Comparison of ENCODE assay signal across 32 mouse cellular contexts in genomic region chr3:133585010-133585409, GRCm38 (mm10). TPM values are rescaled to one million over a fixed set of nuclear protein-coding genes. Genes with fewer than 3 reads are reported as not detected.
DNase-seq lines count a peak whose midpoint lies in the region; ATAC-seq and TF ChIP-seq lines count a peak whose summit lies in the region.
"Had no signal": no experiment of that assay in that cellular context is flagged by ENCODE, and none has a peak within 500 bp of the region (broad histone marks: within the 10 kb centered on the region; RNA-seq: fewer than 3 reads in every experiment).

No protein-coding gene starts in this region.

- no peak overlapping the region for H3K9ac ChIP-seq in midbrain, embryonic 15.5 days
- H3K9ac ChIP-seq: embryonic facial prominence, embryonic 15.5 days; forebrain, embryonic 13.5 days; hindbrain, embryonic 15.5 days; kidney, embryonic 15.5 days; limb, embryonic 12.5 days; midbrain, embryonic 13.5 days; neural tube, embryonic 15.5 days had no signal

- intact Hi-C loops in heart, postnatal 10 days (cut with DNase I): no loop called here

- no peak overlapping the region for H3K4me3 ChIP-seq in G1E (ENCODE audit: low read depth, low read length)
- no peak overlapping the region for H3K4me3 ChIP-seq in midbrain, embryonic 15.5 days
- H3K4me3 ChIP-seq in limb, embryonic 10.5 days: no peak overlapping the region
- H3K4me3 ChIP-seq: embryonic facial prominence, embryonic 10.5 days; embryonic facial prominence, embryonic 15.5 days; forebrain, embryonic 13.5 days; hindbrain, embryonic 15.5 days; kidney, embryonic 15.5 days; limb, embryonic 12.5 days; midbrain, embryonic 13.5 days; neural tube, embryonic 15.5 days had no signal

- H3K27me3 ChIP-seq in G1E (ENCODE audit: insufficient read depth, low read length): no peaks in the 10 kb centered on the region; the same call in 1 of the 2 replicates
- no peaks in the 10 kb centered on the region for H3K27me3 ChIP-seq in midbrain, embryonic 15.5 days (replicated peaks)
- H3K27me3 ChIP-seq in limb, embryonic 10.5 days (ENCODE audit: low read depth, poor library complexity, severe bottlenecking): no peaks in the 10 kb centered on the region
- H3K27me3 ChIP-seq: embryonic facial prominence, embryonic 15.5 days; forebrain, embryonic 13.5 days; hindbrain, embryonic 15.5 days; kidney, embryonic 15.5 days; limb, embryonic 12.5 days; midbrain, embryonic 13.5 days; neural tube, embryonic 15.5 days had no signal

- no peaks in the 10 kb centered on the region for H3K9me3 ChIP-seq in G1E (replicated peaks)
- H3K9me3 ChIP-seq in midbrain, embryonic 15.5 days: no peaks in the 10 kb centered on the region
- H3K9me3 ChIP-seq in limb, embryonic 10.5 days (replicated peaks): no peaks in the 10 kb centered on the region
- H3K9me3 ChIP-seq: embryonic facial prominence, embryonic 10.5 days; embryonic facial prominence, embryonic 15.5 days; forebrain, embryonic 13.5 days; hindbrain, embryonic 15.5 days; kidney, embryonic 15.5 days; limb, embryonic 12.5 days; midbrain, embryonic 13.5 days; neural tube, embryonic 15.5 days had no signal

- no peak overlapping the region for H3K4me2 ChIP-seq in midbrain, embryonic 15.5 days
- H3K4me2 ChIP-seq: embryonic facial prominence, embryonic 15.5 days; forebrain, embryonic 13.5 days; heart, embryonic 11.5 days; hindbrain, embryonic 15.5 days; kidney, embryonic 15.5 days; limb, embryonic 12.5 days; liver, embryonic 11.5 days; midbrain, embryonic 13.5 days; neural tube, embryonic 15.5 days had no signal

- no peak overlapping the region for H3K27ac ChIP-seq in midbrain, embryonic 15.5 days
- H3K27ac ChIP-seq in limb, embryonic 10.5 days: no peak overlapping the region
- H3K27ac ChIP-seq: embryonic facial prominence, embryonic 10.5 days; embryonic facial prominence, embryonic 15.5 days; forebrain, embryonic 13.5 days; hindbrain, embryonic 15.5 days; kidney, embryonic 15.5 days; limb, embryonic 12.5 days; midbrain, embryonic 13.5 days; neural tube, embryonic 15.5 days; stomach, postnatal 0 days had no signal

- no peaks in the 10 kb centered on the region for H3K36me3 ChIP-seq in G1E (replicated peaks)
- no peaks in the 10 kb centered on the region for H3K36me3 ChIP-seq in midbrain, embryonic 15.5 days (replicated peaks)
- H3K36me3 ChIP-seq in limb, embryonic 10.5 days: no peaks in the 10 kb centered on the region
- H3K36me3 ChIP-seq: embryonic facial prominence, embryonic 10.5 days; embryonic facial prominence, embryonic 15.5 days; hindbrain, embryonic 15.5 days; kidney, embryonic 15.5 days; limb, embryonic 12.5 days; midbrain, embryonic 13.5 days; neural tube, embryonic 15.5 days had no signal

- ATAC-seq in G1E (ENCODE audit: extremely low read depth, insufficient number of reproducible peaks, low FRiP score, poor library complexity, severe bottlenecking): 0 out of 2 replicates have a peak, but pooled peaks have one; percentile 18
- ATAC-seq in common myeloid progenitor, adult 5-6 weeks (replicated peaks; ENCODE audit: low read depth, poor library complexity, severe bottlenecking): peak; percentile 33
- ATAC-seq in monocyte, adult 5-6 weeks (replicated peaks; ENCODE audit: insufficient number of reproducible peaks, low FRiP score, low TSS enrichment, poor library complexity, severe bottlenecking): peak; percentile 32
- ATAC-seq in midbrain, embryonic 15.5 days (replicated peaks): no peak
- ATAC-seq: forebrain, embryonic 13.5 days; inflammation-experienced regulatory T-cells, adult 6 months; midbrain, embryonic 13.5 days had no signal

- peak; percentile 6 for DNase-seq in heart, adult 11 months
- DNase-seq in heart, postnatal 10 days: no peak
- no peak for DNase-seq in G1E (ENCODE audit: low spot score)
- DNase-seq in adrenal gland, adult 8-10 months: no peak
- no peak for DNase-seq in limb, embryonic 10.5 days (ENCODE audit: low spot score)
- DNase-seq: cerebellum, adult 11-12 months; cerebellum, postnatal 10 days; gastrocnemius, postnatal 14 days; heart, adult 18-20 months; heart, postnatal 4 days; kidney, adult 11 months; kidney, postnatal 25 days; lung, adult 2 months; right cerebral cortex, adult 18-20 months; right cerebral cortex, postnatal 4 days; thymus, adult 18-20 months; thymus, postnatal 25 days had no signal

- 88% methylated on average over 2 of the region's 2 CpGs for WGBS in midbrain, embryonic 15.5 days
- 82% methylated on average over 2 of the region's 2 CpGs for WGBS in limb, embryonic 10.5 days

- TF ChIP-seq CTCF in G1E (IDR thresholded peaks at IDR 0.05; ENCODE audit: low read depth, low read length): no peak

- peaks cover 38% of the 10 kb centered on the region for H3K4me1 ChIP-seq in G1E (ENCODE audit: insufficient read depth, low read depth, low read length)
- no peaks in the 10 kb centered on the region for H3K4me1 ChIP-seq in midbrain, embryonic 15.5 days
- no peaks in the 10 kb centered on the region for H3K4me1 ChIP-seq in limb, embryonic 10.5 days
- H3K4me1 ChIP-seq: embryonic facial prominence, embryonic 10.5 days; embryonic facial prominence, embryonic 15.5 days; forebrain, embryonic 13.5 days; hindbrain, embryonic 15.5 days; kidney, embryonic 15.5 days; limb, embryonic 12.5 days; midbrain, embryonic 13.5 days; neural tube, embryonic 15.5 days had no signal

RNA-seq across cellular contexts. Expression of gene Tet2, which starts 40.1 kb away (rescaled TPM):
- 10 to 100 TPM; 41.3 to 44.4 TPM for total RNA-seq in heart, postnatal 10 days (2021)
- total RNA-seq in G1E (2014; fragmentation: Nextera tagmentation) (140 and 144 TPM in 2 replicates), G1E (2017) (87.0 and 97.1 TPM in 2 replicates)
- 8.3 and 14.8 TPM in 2 replicates for polyA plus RNA-seq in G1E (2012)
- total RNA-seq in common myeloid progenitor, adult 5-6 weeks (2017): 42.6 and 51.5 TPM in 2 replicates
- 123 to 203 TPM (median 135 TPM) in 3 replicates for total RNA-seq in monocyte, adult 5-6 weeks (2017)
- total RNA-seq in adrenal gland, adult 8-10 months (2022): 10 to 100 TPM; 27.6 to 77.3 (median 50.2) TPM
- 23.0 and 25.4 TPM in 2 replicates for polyA plus RNA-seq in midbrain, embryonic 15.5 days (2015; fragmentation: Nextera tagmentation; extraction: Ambion mirVana)
- polyA plus RNA-seq in limb, embryonic 10.5 days (2016; fragmentation: Nextera tagmentation; extraction: Ambion mirVana): 12.3 and 15.0 TPM in 2 replicates
